8 mouse cellular contexts compared by ENCODE assay signal in the genomic region with DNA sequence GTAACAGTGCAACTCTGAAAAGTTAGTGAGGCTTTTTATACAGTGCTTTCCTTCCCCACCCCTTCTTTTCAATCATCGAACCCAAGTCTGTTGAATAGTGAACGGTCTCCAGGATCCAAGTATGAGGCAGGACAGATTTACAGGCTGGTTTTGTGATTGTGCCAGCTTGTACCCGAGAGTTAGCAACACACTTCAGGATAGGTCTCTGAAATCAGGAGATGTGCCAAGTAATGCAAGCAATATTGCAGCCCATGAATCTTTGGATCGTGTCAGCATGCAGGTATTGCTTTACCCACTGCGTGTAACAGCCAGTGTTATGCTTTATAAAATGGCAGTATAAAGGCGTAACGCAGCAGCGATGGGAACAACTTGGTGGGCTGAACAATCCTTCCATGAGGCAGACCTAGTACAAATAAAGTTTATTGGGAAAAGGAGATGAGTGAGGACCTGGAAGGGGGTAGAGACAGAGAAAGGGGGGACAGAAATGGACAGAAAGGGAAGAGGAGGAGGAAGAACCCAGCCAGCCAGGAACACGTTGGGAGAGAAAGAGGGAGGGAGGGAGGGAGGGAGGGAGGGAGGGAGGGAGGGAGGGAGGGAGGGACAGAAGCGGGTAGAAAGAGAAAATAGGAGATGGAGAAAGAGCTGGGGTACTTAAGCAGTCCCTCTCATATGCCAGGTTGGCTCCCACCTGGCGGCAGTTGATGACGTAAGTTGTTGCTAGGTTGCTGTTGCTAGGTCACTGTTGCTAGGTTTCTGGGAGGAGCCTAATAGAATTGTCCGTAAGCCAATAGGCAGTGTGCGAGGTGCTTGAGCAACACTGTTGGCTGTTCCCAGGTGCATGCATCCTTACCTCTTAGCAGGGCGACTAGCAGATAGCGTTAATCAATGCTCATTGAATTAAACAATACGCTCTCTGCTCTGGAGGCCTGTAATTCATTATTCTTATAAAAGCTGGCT. TPM values are rescaled to one million over a fixed set of nuclear protein-coding genes. Genes with fewer than 3 reads are reported as not detected.
DNase-seq lines count a peak whose midpoint lies in the region; ATAC-seq and TF ChIP-seq lines count a peak whose summit lies in the region.

No protein-coding gene starts in this region.

- H3K4me3 ChIP-seq in kidney, adult 2 months (ENCODE audit: insufficient read depth, low read depth, low read length), result no peak overlapping the region
- peak overlapping the region; percentile 36 for H3K4me3 ChIP-seq in embryonic facial prominence, embryonic 10.5 days
- no peak overlapping the region for H3K4me3 ChIP-seq in limb, embryonic 11.5 days (ENCODE audit: low read depth, low read length)

- H3K27ac ChIP-seq in kidney, adult 2 months (ENCODE audit: insufficient read depth, low read depth, low read length), result no peak overlapping the region
- no peak overlapping the region for H3K27ac ChIP-seq in embryonic facial prominence, embryonic 10.5 days (replicated peaks)
- H3K27ac ChIP-seq in limb, embryonic 11.5 days (replicated peaks; ENCODE audit: low read depth, low read length), result no peak overlapping the region

- TF ChIP-seq CTCF in kidney, adult 2 months (conservative IDR thresholded peaks at IDR 0.05; ENCODE audit: insufficient read depth, insufficient read length, low read depth, low read length), result no peak

- H3K4me1 ChIP-seq in kidney, adult 2 months (ENCODE audit: control insufficient read depth, insufficient read depth, low read length), result no peaks in the 10 kb centered on the region
- peaks cover 35% of the 10 kb centered on the region for H3K4me1 ChIP-seq in embryonic facial prominence, embryonic 10.5 days
- 0 out of 2 replicates have a peak, but pooled peaks cover 3% of the 10 kb centered on the region for H3K4me1 ChIP-seq in limb, embryonic 11.5 days (ENCODE audit: control insufficient read depth, insufficient read depth, low read length)

- no peaks in the 10 kb centered on the region for H3K36me3 ChIP-seq in kidney, adult 2 months (ENCODE audit: control insufficient read depth, insufficient read depth, low read length)
- no peaks in the 10 kb centered on the region for H3K36me3 ChIP-seq in embryonic facial prominence, embryonic 10.5 days (replicated peaks)
- H3K36me3 ChIP-seq in limb, embryonic 11.5 days (ENCODE audit: control insufficient read depth, insufficient read depth, low read length), result no peaks in the 10 kb centered on the region

- TF ChIP-seq POLR2A in kidney, adult 2 months (IDR thresholded peaks at IDR 0.05; ENCODE audit: low read depth, low read length), result no peak

- ATAC-seq in limb, embryonic 11.5 days (ENCODE audit: insufficient number of reproducible peaks, low FRiP score, low TSS enrichment, low read depth), result peak; percentile 78

- H3K9me3 ChIP-seq in embryonic facial prominence, embryonic 10.5 days, result no peaks in the 10 kb centered on the region
- H3K9me3 ChIP-seq in limb, embryonic 11.5 days (ENCODE audit: control insufficient read depth, low read length), result no peaks in the 10 kb centered on the region

- H3K4me2 ChIP-seq in limb, embryonic 11.5 days (ENCODE audit: low read depth, severe bottlenecking), result no peak overlapping the region

- 81% methylated on average over 16 of the region's 17 CpGs for WGBS in kidney, adult 2 months
- WGBS in embryonic facial prominence, embryonic 10.5 days, result 54% methylated on average over 16 of the region's 17 CpGs
- WGBS in limb, embryonic 11.5 days, result 50% methylated on average over 17 of the region's 17 CpGs

- H3K9ac ChIP-seq in limb, embryonic 11.5 days (ENCODE audit: low read length), result no peak overlapping the region

- H3K27me3 ChIP-seq in kidney, adult 2 months (replicated peaks; ENCODE audit: control insufficient read depth, insufficient read depth, low read length), result no peaks in the 10 kb centered on the region; the same call in none of the 2 replicates
- peaks cover 5% of the 10 kb centered on the region; the same call in 1 of the 2 replicates for H3K27me3 ChIP-seq in embryonic facial prominence, embryonic 10.5 days (replicated peaks; ENCODE audit: low read depth, poor library complexity, severe bottlenecking)
- no peaks in the 10 kb centered on the region for H3K27me3 ChIP-seq in limb, embryonic 11.5 days (ENCODE audit: control insufficient read depth, insufficient read depth, low read length)

- peak; percentile 9 for DNase-seq in kidney, adult 2 months
- no peak for DNase-seq in kidney, postnatal 10 days
- DNase-seq in embryonic facial prominence, embryonic 10.5 days (ENCODE audit: low spot score), result peak; percentile 69
- DNase-seq in hindlimb bud, embryonic 11.5 days (ENCODE audit: extremely low spot score, low read depth, low spot score), result peak; percentile 52
- peak; percentile 70 for DNase-seq in limb, embryonic 11.5 days (ENCODE audit: low spot score)
- peak; percentile 80 for DNase-seq in retina, postnatal 1 day
- DNase-seq in urinary bladder, postnatal 10 days (ENCODE audit: low spot score), result no peak
- DNase-seq in thymus, postnatal 0 days (ENCODE audit: low spot score), result no peak

RNA-seq across cellular contexts. Expression of a gene that starts 22.1 kb away (rescaled TPM):
- 0.03 TPM in 1 of 2 replicates, not detected in the other for polyA plus RNA-seq in kidney, adult 2 months (2012; rRNA removed)
- 0.99 and 1.2 TPM in 2 replicates for polyA plus RNA-seq in embryonic facial prominence, embryonic 10.5 days (2016; fragmentation: Nextera tagmentation; extraction: Ambion mirVana)
- 0.78 and 0.80 TPM in 2 replicates for polyA plus RNA-seq in limb, embryonic 11.5 days (2014; fragmentation: Nextera tagmentation; extraction: Ambion mirVana)
- polyA plus RNA-seq in thymus, postnatal 0 days (2015; fragmentation: Nextera tagmentation; extraction: Ambion mirVana), result 0.13 and 0.23 TPM in 2 replicates

Comparison
In these comparisons a context has a peak if more than half of its experiments do, and no peak if none do; other contexts are left out.
1. DNase-seq: peak in kidney, adult 2 months (single experiment), embryonic facial prominence, embryonic 10.5 days (single experiment), hindlimb bud, embryonic 11.5 days (single experiment), limb, embryonic 11.5 days (single experiment) and retina, postnatal 1 day (single experiment); none in kidney, postnatal 10 days (single experiment), urinary bladder, postnatal 10 days (single experiment) and thymus, postnatal 0 days (single experiment).